Mouse (Mus musculus) small intestine, adult 2 months (tissue): ENCODE measurements around the gene Atp6v0a1. TPM values are rescaled to one million over a fixed set of nuclear protein-coding genes. Genes with fewer than 3 reads are reported as not detected.

Experiments used
- H3K27ac ChIP-seq: fragments of 200-500 bp; 2 replicates; pipeline ENCODE4 v1.5.1; 2012; ENCODE audit warnings: low read depth, low read length, control low read depth, inconsistent platforms; ENCODE audit not compliant: insufficient read depth
- H3K27me3 ChIP-seq: fragments of 200-500 bp; 2 replicates; pipeline ENCODE4 v1.6.1; 2012; ENCODE audit warnings: mild to moderate bottlenecking, moderate library complexity, low read length, inconsistent platforms; ENCODE audit not compliant: control insufficient read depth, insufficient read depth
- H3K36me3 ChIP-seq: fragments of 200-500 bp; 2 replicates; pipeline ENCODE4 v1.6.1; 2012; ENCODE audit warnings: mild to moderate bottlenecking, low read length, control low read depth, inconsistent platforms; ENCODE audit not compliant: control insufficient read depth, insufficient read depth
- H3K4me1 ChIP-seq: fragments of 200-500 bp; 2 replicates; pipeline ENCODE4 v1.6.1; 2012; ENCODE audit warnings: low read length, inconsistent platforms, mixed read lengths; ENCODE audit not compliant: control insufficient read depth, insufficient read depth, insufficient read length
- H3K4me3 ChIP-seq: fragments of 200-500 bp; 2 replicates; pipeline ENCODE4 v1.5.1; 2012; ENCODE audit warnings: low read depth, mild to moderate bottlenecking, control low read depth, inconsistent platforms, low read length, moderate library complexity
- CTCF ChIP-seq: fragments of 200-500 bp; IDR thresholded peaks from 2 replicates; pipeline ENCODE4 v1.5.1; 2012; ENCODE audit warnings: low read depth, mild to moderate bottlenecking, control low read depth, inconsistent platforms, low read length, moderate library complexity, mixed read lengths; ENCODE audit not compliant: insufficient replicate concordance, insufficient read length; ENCODE audit errors: extremely low read depth
- POLR2A ChIP-seq: fragments of 200-500 bp; IDR thresholded peaks from 2 replicates; pipeline ENCODE4 v1.6.1; 2012; ENCODE audit warnings: low read depth, mild to moderate bottlenecking, control low read depth, inconsistent platforms, low read length, moderate library complexity
- WGBS: fragments of 180-500 bp; shearing (Covaris S2); methylation state at CpG from one replicate; pipeline ENCODE4 v1.1.7; 2018; 5-methylcytosine and 5-hydroxymethylcytosine counted together
- polyA plus RNA-seq: library from polyadenylated mRNA; depleted of rRNA; stranded (reverse); fragments of >200 nt; gene quantifications from 2 replicates; pipeline ENCODE4 v1.2.3, GENCODE M21; 2012

Atp6v0a1 gene
- polyA plus RNA-seq, 1 experiment = 69.5 TPM

GRCm38 (mm10) chr11:101037795-101038194, 28.5 kb downstream of the Atp6v0a1 start:
- H3K36me3 ChIP-seq = peaks cover 52% of the 10 kb centered on the region
- no peak for TF ChIP-seq CTCF
- TF ChIP-seq POLR2A = no peak
- no peak overlapping the region for H3K4me3 ChIP-seq
- no peak overlapping the region for H3K27ac ChIP-seq
- 88% methylated on average over 10 of the region's 10 CpGs for WGBS
- H3K4me1 ChIP-seq = peaks cover 3% of the 10 kb centered on the region; the same call in 1 of the 2 replicates
- no peaks in the 10 kb centered on the region for H3K27me3 ChIP-seq

- Histone ChIP-seq H3K36me3 (peaks cover 55% of the 10 kb centered on the region), H3K4me1 (no peaks in the 10 kb centered on the region; the same call in 1 of the 2 replicates), H3K4me3 (no peak overlapping the region), H3K27ac (no peak overlapping the region), H3K27me3 (no peaks in the 10 kb centered on the region)
- WGBS = 93% methylated on average over 4 of the region's 4 CpGs
- TF ChIP-seq POLR2A (no peak), CTCF (no peak)
Observed at GRCm38 (mm10) chr11:101045826-101046225, 36.6 kb downstream of the Atp6v0a1 start.

GRCm38 (mm10) chr11:101046440-101046839, 37.2 kb downstream of the Atp6v0a1 start:
- TF ChIP-seq CTCF (no peak), POLR2A (no peak)
- no peak overlapping the region for H3K27ac ChIP-seq
- peaks cover 54% of the 10 kb centered on the region for H3K36me3 ChIP-seq
- whole genome bisulfite sequencing = 65% methylated on average over 9 of the region's 9 CpGs
- H3K4me1 ChIP-seq = no peaks in the 10 kb centered on the region; the same call in 1 of the 2 replicates
- H3K27me3 ChIP-seq = no peaks in the 10 kb centered on the region
- no peak overlapping the region for H3K4me3 ChIP-seq

- H3K27me3 ChIP-seq = no peaks in the 10 kb centered on the region
- H3K27ac ChIP-seq = no peak overlapping the region
- peaks cover under 1% of the 10 kb centered on the region; the same call in 1 of the 2 replicates for H3K4me1 ChIP-seq
- peaks cover 51% of the 10 kb centered on the region for H3K36me3 ChIP-seq
- 91% methylated on average over 3 of the region's 3 CpGs for WGBS
- H3K4me3 ChIP-seq = no peak overlapping the region
- TF ChIP-seq CTCF (no peak), POLR2A (no peak)
Observed at GRCm38 (mm10) chr11:101047502-101047901, 38.2 kb downstream of the Atp6v0a1 start.

- TF ChIP-seq POLR2A = no peak
- no peak for TF ChIP-seq CTCF
- peaks cover 28% of the 10 kb centered on the region for H3K36me3 ChIP-seq
- WGBS = 88% methylated on average over 9 of the region's 9 CpGs
- no peak overlapping the region for H3K4me3 ChIP-seq
- no peaks in the 10 kb centered on the region for H3K27me3 ChIP-seq
- no peak overlapping the region for H3K27ac ChIP-seq
- H3K4me1 ChIP-seq = peaks cover 17% of the 10 kb centered on the region
Observed at GRCm38 (mm10) chr11:101050359-101050758, 41.1 kb downstream of the Atp6v0a1 start.

- 91% methylated on average over 6 of the region's 6 CpGs for WGBS
- Histone ChIP-seq H3K27ac (no peak overlapping the region), H3K36me3 (peaks cover 25% of the 10 kb centered on the region), H3K27me3 (no peaks in the 10 kb centered on the region), H3K4me1 (peaks cover 22% of the 10 kb centered on the region), H3K4me3 (no peak overlapping the region)
- TF ChIP-seq POLR2A = no peak
- TF ChIP-seq CTCF = no peak
Observed at GRCm38 (mm10) chr11:101051051-101051493, 41.8 kb downstream of the Atp6v0a1 start.

- 88% methylated on average over 8 of the region's 8 CpGs for WGBS
- Histone ChIP-seq H3K36me3 (peaks cover 22% of the 10 kb centered on the region), H3K4me3 (no peak overlapping the region), H3K4me1 (peaks cover 25% of the 10 kb centered on the region), H3K27ac (no peak overlapping the region), H3K27me3 (no peaks in the 10 kb centered on the region)
- TF ChIP-seq CTCF (no peak), POLR2A (no peak)
Observed at GRCm38 (mm10) chr11:101051617-101052016, 42.4 kb downstream of the Atp6v0a1 start.
